Mouse (Mus musculus) forebrain, embryonic 12.5 days (tissue): ENCODE measurements around the gene Gm3336. TPM values are rescaled to one million over a fixed set of nuclear protein-coding genes. Genes with fewer than 3 reads are reported as not detected.

Experiments
- ATAC-seq: fragments of 200-750 bp; cut with Nextera tagmentation; 2 replicates; pipeline ENCODE4 v1.8.0; 2017; ENCODE audit warnings: moderate TSS enrichment; ENCODE audit not compliant: low FRiP score
- H3K27ac ChIP-seq: fragments of 300-500 bp; sonication (generic); 2 replicates; pipeline ENCODE4 v1.5.1; 2016; ENCODE audit warnings: mild to moderate bottlenecking
- H3K27me3 ChIP-seq: fragments of 300-500 bp; sonication (generic); 2 replicates; pipeline ENCODE4 v1.6.1; 2016; ENCODE audit warnings: mild to moderate bottlenecking
- H3K36me3 ChIP-seq: fragments of 300-500 bp; sonication (generic); replicated peaks from 2 replicates; pipeline ENCODE4 v1.6.1; 2016; ENCODE audit warnings: mild to moderate bottlenecking
- H3K4me1 ChIP-seq: fragments of 300-500 bp; sonication (generic); 2 replicates; pipeline ENCODE4 v1.6.1; 2016
- H3K4me2 ChIP-seq: fragments of 300-500 bp; sonication (generic); 2 replicates; pipeline ENCODE4 v1.6.1; 2016; ENCODE audit warnings: mild to moderate bottlenecking, moderate library complexity
- H3K4me3 ChIP-seq: fragments of 300-500 bp; sonication (generic); replicated peaks from 2 replicates; pipeline ENCODE4 v1.5.1; 2016; ENCODE audit warnings: mild to moderate bottlenecking
- H3K9ac ChIP-seq: fragments of 300-500 bp; sonication (generic); 2 replicates; pipeline ENCODE4 v1.6.1; 2016; ENCODE audit warnings: mild to moderate bottlenecking
- H3K9me3 ChIP-seq: fragments of 300-500 bp; sonication (generic); 2 replicates; pipeline ENCODE4 v1.6.1; 2016
- WGBS: fragments of 180-500 bp; shearing (Covaris S2); methylation state at CpG from one replicate; pipeline ENCODE4 v1.1.7; 2016; 5-methylcytosine and 5-hydroxymethylcytosine counted together
- polyA plus RNA-seq: library from polyadenylated mRNA; unstranded; fragments of >200 nt; fragmentation: Nextera tagmentation; extraction: Ambion mirVana; gene quantifications from 2 replicates; pipeline ENCODE4 v1.2.1, GENCODE M21; 2016

The Gm3336 gene
- polyA plus RNA-seq, 1 experiment from 2014 or later = not detected

DNA sequence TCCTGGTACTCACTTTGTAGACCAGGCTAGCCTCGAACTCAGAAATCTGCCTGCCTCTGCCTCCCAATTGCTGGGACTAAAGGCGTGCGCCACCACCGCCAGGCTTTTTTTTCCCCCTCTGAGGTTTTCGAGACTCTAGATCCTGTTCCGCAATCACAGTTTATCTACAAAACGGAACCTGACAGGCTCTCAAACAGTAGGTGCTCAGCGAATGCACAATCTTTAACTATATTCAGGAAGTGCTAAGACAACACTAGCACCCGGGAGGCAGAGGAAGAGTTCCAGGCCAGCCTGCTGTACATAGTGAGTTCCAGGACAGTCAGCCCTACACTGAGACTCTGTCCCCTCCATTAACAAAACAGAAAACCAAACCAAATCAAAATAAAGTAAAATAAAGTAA is 47.0 kb downstream of the Gm3336 start:
- Histone ChIP-seq H3K27me3 (peaks cover 17% of the 10 kb centered on the region), H3K4me3 (peak overlapping the region; percentile 28; the same call in 1 of the 2 replicates), H3K9me3 (no peaks in the 10 kb centered on the region), H3K4me2 (peak overlapping the region; percentile 52), H3K9ac (0 out of 2 replicates have a peak overlapping the region, but pooled peaks have one; percentile 61), H3K4me1 (peaks cover 33% of the 10 kb centered on the region), H3K36me3 (peaks cover 22% of the 10 kb centered on the region), H3K27ac (no peak overlapping the region)
- 90% methylated on average over 9 of the region's 9 CpGs for WGBS
- no peak for ATAC-seq

DNA sequence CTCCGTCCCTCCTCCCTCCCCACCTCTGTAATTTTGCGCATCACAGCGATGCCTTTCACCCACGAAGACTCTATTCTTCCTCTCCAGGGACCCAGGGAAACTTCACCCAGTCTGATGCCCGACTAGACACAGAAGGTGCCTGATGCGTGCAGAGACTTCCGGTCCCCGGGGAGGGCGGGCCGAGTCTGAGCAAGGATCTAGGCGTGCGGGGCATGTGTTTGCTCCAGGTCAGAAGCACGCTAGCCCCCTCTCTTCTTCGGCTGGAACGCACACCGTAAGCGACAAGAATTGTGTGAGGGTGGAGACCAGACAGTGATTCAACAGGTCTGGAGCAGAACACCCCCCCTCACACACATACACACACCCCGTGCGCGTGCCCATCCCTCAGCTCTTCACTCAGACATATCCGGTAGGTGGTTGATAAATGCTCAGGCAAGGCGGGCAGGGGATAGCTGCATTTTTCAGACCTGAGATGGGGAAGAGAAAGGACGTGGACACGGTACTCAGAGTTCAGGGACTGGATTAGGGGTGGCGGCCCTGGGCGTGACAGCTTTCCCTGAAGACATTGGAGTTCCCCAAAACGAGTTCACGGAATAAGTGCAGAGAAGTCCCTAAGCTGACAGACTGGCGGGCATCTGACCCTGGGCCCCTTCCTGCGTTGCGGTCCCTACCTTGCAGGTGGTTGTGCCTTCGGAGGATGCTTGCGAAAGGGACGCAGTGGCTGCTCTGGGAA is 47.7 kb downstream of the Gm3336 start:
- H3K4me1 ChIP-seq = peaks cover 31% of the 10 kb centered on the region
- H3K9ac ChIP-seq = peak overlapping the region; percentile 61
- no peaks in the 10 kb centered on the region for H3K9me3 ChIP-seq
- no peak overlapping the region for H3K27ac ChIP-seq
- peaks cover 21% of the 10 kb centered on the region for H3K27me3 ChIP-seq
- peaks cover 29% of the 10 kb centered on the region for H3K36me3 ChIP-seq
- 3% methylated on average over 34 of the region's 34 CpGs for WGBS
- H3K4me3 ChIP-seq = peak overlapping the region; percentile 28
- peak overlapping the region; percentile 52 for H3K4me2 ChIP-seq
- ATAC-seq = no peak

DNA sequence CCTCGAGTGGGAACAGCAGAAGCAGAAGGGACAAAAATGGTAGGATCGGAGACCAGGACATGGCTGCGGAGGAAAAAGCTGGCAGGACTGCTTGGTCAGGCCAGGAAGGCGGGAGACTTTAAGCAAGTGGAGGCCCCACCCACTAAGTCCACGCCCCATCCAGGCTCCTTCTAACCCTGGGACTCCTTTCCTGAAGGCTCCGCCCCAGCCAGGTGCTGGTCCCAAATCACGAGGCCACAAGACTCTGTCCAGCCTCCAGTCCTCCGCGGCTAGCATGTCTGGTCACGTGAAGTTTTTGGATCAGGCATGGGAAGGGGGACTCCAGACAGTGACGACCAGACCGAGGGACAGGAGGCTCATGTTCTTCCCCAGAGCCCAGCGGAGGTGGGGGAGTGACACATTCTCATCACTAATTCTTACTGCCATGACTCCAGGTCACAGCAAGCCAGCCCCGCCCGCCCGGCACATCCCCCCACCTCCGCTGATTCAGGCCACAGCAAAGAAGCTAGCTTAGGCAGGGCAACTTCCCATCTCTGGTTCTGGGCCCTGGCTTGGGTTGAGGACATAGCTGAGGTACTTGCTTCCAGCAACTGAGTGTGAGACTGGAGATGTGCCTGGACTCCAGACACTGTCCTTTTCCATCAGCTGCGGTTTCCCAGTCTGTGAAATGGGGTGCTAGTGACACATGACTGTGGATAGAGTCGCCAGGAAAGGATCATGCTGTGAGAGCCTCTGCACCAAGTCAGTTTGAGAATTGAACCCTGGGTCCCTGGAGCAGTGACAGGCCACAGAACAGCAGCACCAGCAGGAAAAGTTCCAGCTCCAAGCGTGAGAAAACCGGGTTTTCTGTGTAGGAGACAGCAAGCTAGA is 48.5 kb downstream of the Gm3336 start:
- peak overlapping the region; percentile 28 for H3K4me3 ChIP-seq
- peaks cover 37% of the 10 kb centered on the region for H3K36me3 ChIP-seq
- H3K4me2 ChIP-seq = peak overlapping the region; percentile 52
- H3K9me3 ChIP-seq = no peaks in the 10 kb centered on the region
- peak overlapping the region; percentile 61 for H3K9ac ChIP-seq
- no peak overlapping the region for H3K27ac ChIP-seq
- 9% methylated on average over 21 of the region's 21 CpGs for WGBS
- 0 out of 2 replicates have a peak, but pooled peaks have one; percentile 8 for ATAC-seq
- peaks cover 28% of the 10 kb centered on the region for H3K4me1 ChIP-seq
- H3K27me3 ChIP-seq = peaks cover 22% of the 10 kb centered on the region

DNA sequence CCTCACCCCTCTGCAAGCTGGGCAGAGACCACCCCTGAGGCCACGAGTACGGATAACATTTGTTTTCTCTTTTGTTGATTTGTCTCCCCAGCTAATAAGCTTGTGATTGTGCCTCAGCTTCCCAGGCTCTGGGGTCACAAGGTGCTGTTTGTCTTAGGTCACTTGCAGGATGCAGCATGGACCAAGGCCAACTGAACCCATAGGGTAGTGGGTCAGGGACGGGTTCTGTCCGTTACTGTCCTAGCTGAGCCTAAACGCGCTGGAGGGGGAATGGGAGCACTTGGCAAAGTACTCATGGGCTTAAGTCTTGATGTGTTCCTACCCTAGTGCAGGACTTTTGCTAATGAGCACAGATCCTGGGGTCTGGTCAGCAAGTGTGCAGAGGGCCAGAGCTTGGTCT is 49.2 kb downstream of the Gm3336 start:
- no peak for ATAC-seq
- Histone ChIP-seq H3K4me2 (no peak overlapping the region), H3K4me1 (peaks cover 28% of the 10 kb centered on the region), H3K27me3 (peaks cover 22% of the 10 kb centered on the region), H3K36me3 (peaks cover 44% of the 10 kb centered on the region), H3K4me3 (no peak overlapping the region), H3K9me3 (no peaks in the 10 kb centered on the region), H3K27ac (no peak overlapping the region), H3K9ac (no peak overlapping the region)
- 82% methylated on average over 6 of the region's 6 CpGs for WGBS

DNA sequence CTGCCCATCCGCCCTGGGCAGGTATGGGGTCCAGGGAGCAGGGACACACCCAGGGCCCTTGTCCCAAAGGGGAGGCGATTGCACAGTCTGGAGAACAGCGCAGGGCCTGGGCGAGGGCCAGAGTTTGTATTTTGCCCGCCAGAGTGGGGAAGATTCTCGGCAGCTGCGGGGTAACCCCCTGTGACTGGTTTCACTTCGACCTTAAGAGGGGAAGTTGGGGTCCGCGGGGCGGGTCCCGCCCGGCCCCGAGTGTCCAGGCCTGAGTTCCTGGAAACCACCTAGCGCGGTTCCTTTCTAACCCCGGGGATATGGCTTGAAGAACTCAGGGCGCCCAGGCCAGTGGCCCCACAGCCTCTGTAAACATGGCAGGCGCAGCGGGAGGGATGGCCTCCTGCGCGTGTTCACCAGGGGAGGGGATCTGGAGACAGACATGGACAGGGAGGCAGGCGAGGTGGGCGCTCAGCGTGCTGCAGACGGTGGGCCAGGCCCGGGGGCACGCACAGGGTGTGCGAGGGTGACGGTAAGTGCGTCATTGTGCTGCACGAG is 50.0 kb downstream of the Gm3336 start:
- no peak overlapping the region for H3K4me3 ChIP-seq
- H3K27ac ChIP-seq = no peak overlapping the region
- ATAC-seq = no peak
- peaks cover 52% of the 10 kb centered on the region for H3K36me3 ChIP-seq
- no peak overlapping the region for H3K9ac ChIP-seq
- H3K4me1 ChIP-seq = peaks cover 34% of the 10 kb centered on the region
- no peaks in the 10 kb centered on the region for H3K9me3 ChIP-seq
- H3K4me2 ChIP-seq = no peak overlapping the region
- H3K27me3 ChIP-seq = peaks cover 22% of the 10 kb centered on the region
- WGBS = 94% methylated on average over 32 of the region's 32 CpGs

DNA sequence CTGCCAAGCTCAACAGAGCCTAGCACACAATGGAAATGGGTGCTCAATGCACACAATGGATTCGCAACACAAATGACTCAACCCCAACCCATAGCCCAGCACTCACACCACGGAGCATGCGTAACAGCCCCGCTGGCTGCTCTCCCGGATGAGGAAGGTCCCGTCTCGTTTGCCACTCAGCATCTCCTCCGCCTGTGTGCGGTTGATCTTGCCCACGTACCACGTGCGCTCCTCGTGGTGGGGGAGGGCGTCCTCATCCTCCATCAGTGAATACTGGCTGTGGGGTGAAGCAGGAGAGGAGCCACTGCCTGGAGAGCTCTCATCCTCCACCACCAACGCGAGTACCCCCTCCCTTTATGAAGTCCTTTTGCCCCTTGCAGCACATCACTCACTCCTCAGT is 50.6 kb downstream of the Gm3336 start:
- Histone ChIP-seq H3K9ac (no peak overlapping the region), H3K27me3 (peaks cover 22% of the 10 kb centered on the region), H3K9me3 (no peaks in the 10 kb centered on the region), H3K4me3 (no peak overlapping the region), H3K4me1 (peaks cover 39% of the 10 kb centered on the region), H3K27ac (no peak overlapping the region), H3K36me3 (peaks cover 59% of the 10 kb centered on the region), H3K4me2 (no peak overlapping the region)
- 85% methylated on average over 16 of the region's 16 CpGs for WGBS
- peak; percentile 12 for ATAC-seq

DNA sequence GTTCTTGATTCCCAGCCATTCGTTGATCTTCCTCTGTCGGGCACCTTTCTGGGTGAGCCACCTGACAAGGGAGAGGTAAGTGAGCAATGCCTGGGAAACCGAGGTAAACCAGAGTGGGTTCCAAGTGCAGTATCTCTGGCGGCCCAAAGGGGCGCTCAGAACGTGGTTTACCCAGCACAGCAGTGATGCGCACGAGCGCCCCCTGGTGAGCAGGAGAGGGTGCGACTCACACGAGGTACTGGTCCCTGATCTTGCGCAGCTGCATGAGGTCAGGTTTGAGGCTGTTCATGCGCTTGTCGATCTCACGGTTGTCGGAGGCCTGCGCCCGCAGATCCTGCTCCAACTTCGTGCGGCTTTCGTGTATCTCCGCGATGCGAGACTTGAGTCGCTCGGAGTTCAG is 51.0 kb downstream of the Gm3336 start:
- WGBS = 7% methylated on average over 26 of the region's 26 CpGs

DNA sequence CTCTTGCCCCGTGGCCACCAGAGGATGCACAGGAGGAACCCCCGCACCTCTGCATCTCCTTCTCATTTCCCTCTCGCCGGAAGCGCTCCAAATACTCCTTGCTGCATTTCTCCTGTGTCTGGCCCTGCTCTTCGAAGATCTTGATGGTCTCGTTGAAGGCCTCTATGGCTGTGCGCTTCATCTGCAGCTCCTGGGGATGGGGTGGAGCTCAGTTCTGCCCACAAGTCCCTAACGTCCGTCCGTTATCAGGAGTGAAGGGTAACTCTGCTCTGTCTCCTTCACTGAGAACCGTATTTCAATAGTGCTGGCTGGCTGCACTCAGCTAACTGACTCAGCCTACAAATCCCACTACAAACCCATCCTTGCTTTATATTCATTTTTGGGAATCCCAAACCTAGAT is 51.5 kb downstream of the Gm3336 start:
- H3K27ac ChIP-seq = no peak overlapping the region
- H3K9ac ChIP-seq = no peak overlapping the region

More for the DNA sequence above, 51.0 kb downstream of the Gm3336 start:
- peak; percentile 78 for ATAC-seq
- H3K36me3 ChIP-seq = peaks cover 63% of the 10 kb centered on the region
- H3K9ac ChIP-seq = no peak overlapping the region
- peaks cover 43% of the 10 kb centered on the region for H3K4me1 ChIP-seq
- no peak overlapping the region for H3K27ac ChIP-seq
- peaks cover 22% of the 10 kb centered on the region for H3K27me3 ChIP-seq
- H3K9me3 ChIP-seq = no peaks in the 10 kb centered on the region
- H3K4me3 ChIP-seq = no peak overlapping the region
- H3K4me2 ChIP-seq = no peak overlapping the region

DNA sequence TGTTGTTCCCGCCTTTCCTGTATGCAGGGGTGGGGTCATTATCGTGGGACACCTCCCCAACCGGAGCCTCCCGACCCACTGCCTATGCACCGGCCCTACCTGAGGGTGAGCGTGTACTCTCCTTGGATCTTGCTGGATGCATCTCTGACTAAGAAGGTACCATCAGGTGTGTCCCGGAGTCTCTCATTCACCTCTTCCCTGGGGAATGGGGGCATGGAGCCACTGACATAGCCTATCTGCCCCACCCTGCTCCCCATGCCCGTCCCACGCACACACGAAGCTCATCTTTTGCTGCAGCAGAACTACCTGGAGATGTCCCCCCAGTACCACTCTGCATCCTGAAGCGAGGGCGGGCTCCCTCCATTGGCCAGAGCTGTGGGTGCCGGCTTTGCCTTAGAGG is 52.4 kb downstream of the Gm3336 start:
- H3K4me3 ChIP-seq = no peak overlapping the region
- no peak overlapping the region for H3K27ac ChIP-seq
- no peaks in the 10 kb centered on the region for H3K9me3 ChIP-seq
- no peak for ATAC-seq
- peaks cover 70% of the 10 kb centered on the region for H3K36me3 ChIP-seq
- H3K9ac ChIP-seq = no peak overlapping the region; the same call in 1 of the 2 replicates
- H3K4me2 ChIP-seq = no peak overlapping the region
- H3K4me1 ChIP-seq = peaks cover 52% of the 10 kb centered on the region
- H3K27me3 ChIP-seq = peaks cover 22% of the 10 kb centered on the region
- 95% methylated on average over 13 of the region's 13 CpGs for WGBS

More for the DNA sequence above, 51.5 kb downstream of the Gm3336 start:
- peaks cover 68% of the 10 kb centered on the region for H3K36me3 ChIP-seq
- H3K4me3 ChIP-seq = no peak overlapping the region
- 73% methylated on average over 12 of the region's 12 CpGs for WGBS
- ATAC-seq = no peak
- H3K9me3 ChIP-seq = no peaks in the 10 kb centered on the region
- H3K27me3 ChIP-seq = peaks cover 22% of the 10 kb centered on the region
- H3K4me1 ChIP-seq = peaks cover 48% of the 10 kb centered on the region
- H3K4me2 ChIP-seq = no peak overlapping the region

DNA sequence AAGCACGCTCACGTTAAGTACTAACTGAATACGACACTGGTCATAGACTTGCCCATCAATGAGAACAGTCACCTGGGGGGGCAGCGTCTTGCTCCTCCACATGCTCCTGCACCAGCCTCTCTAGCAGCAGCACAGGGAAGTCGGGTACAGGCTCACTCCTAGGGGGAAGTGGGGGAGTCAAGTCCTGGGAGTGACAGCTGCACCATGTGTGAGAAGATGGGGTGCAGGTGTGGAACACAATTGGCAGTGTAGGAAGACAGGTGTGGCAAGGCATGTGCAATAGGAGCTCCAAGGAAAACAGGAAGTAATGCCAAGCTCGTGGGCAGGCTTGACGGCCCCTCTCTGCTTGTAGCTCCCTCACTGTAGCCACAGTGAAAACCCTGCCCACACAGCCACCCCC is 52.9 kb downstream of the Gm3336 start:
- Histone ChIP-seq H3K9ac (no peak overlapping the region), H3K36me3 (peaks cover 70% of the 10 kb centered on the region), H3K4me3 (no peak overlapping the region), H3K4me2 (no peak overlapping the region), H3K27ac (no peak overlapping the region), H3K27me3 (peaks cover 20% of the 10 kb centered on the region), H3K9me3 (no peaks in the 10 kb centered on the region), H3K4me1 (peaks cover 51% of the 10 kb centered on the region)
- ATAC-seq = no peak
- WGBS = 97% methylated on average over 7 of the region's 7 CpGs

DNA sequence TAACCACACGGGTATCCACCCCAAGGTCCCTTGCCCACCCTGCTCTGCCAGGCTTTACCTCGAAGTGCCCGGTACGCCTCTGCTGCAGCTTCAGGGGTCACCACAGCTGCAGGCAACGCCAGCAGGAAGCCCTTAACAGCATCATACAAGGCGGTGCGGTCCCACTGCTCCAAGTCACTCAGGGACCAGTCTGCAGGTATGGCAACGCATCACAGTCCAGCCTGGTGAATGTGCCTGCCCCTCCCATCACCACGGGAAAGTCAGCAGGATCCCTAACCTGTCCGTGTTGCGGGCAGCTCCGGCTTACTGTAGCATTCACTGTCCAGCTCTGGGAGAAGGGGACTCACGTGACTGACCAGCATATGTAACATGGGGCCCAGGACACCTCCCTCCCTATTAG is 53.7 kb downstream of the Gm3336 start:
- WGBS = 92% methylated on average over 13 of the region's 13 CpGs
- no peak overlapping the region for H3K27ac ChIP-seq
- H3K27me3 ChIP-seq = peaks cover 11% of the 10 kb centered on the region
- no peak for ATAC-seq
- no peak overlapping the region for H3K4me3 ChIP-seq
- peaks cover 43% of the 10 kb centered on the region for H3K4me1 ChIP-seq
- H3K9me3 ChIP-seq = no peaks in the 10 kb centered on the region
- no peak overlapping the region for H3K9ac ChIP-seq
- no peak overlapping the region for H3K4me2 ChIP-seq
- peaks cover 70% of the 10 kb centered on the region for H3K36me3 ChIP-seq
